Mouse (Mus musculus) retina, adult 2 months (tissue): ENCODE measurements at regions not wholly inside any gene's neighbourhood (a gene's known extent, or its start where the extent isn't known, plus 50 kb on each side); places are given as distances from the start of the nearest gene placed in this dataset.

Experiments used
- DNase-seq: peaks from one replicate; pipeline ENCODE4 v3.0.0-alpha.2; 2012; ENCODE audit warnings: low read depth, low spot score

- no peak for DNase-seq
Observed at GRCm38 (mm10) chr2:128431751-128432150, 159.3 kb upstream of the Spdye4c start.

GRCm38 (mm10) chr2:128432741-128433140 lies 158.3 kb upstream of the Spdye4c start:
- no peak for DNase-seq

- no peak for DNase-seq
Observed at GRCm38 (mm10) chr2:128433553-128434081, 157.4 kb upstream of the Spdye4c start.

GRCm38 (mm10) chr2:128434200-128434977 lies 156.6 kb upstream of the Spdye4c start:
- DNase-seq = no peak

GRCm38 (mm10) chr2:128436378-128436777 lies 154.6 kb upstream of the Spdye4c start:
- no peak for DNase-seq

GRCm38 (mm10) chr2:128437698-128438097 lies 153.3 kb upstream of the Spdye4c start:
- DNase-seq = no peak

- no peak for DNase-seq
Observed at GRCm38 (mm10) chr2:128438161-128438822, 152.7 kb upstream of the Spdye4c start.

GRCm38 (mm10) chr2:128438897-128439296 lies 152.1 kb upstream of the Spdye4c start:
- DNase-seq = no peak

GRCm38 (mm10) chr2:128444599-128445011 lies 146.4 kb upstream of the Spdye4c start:
- DNase-seq = no peak

- DNase-seq = no peak
Observed at GRCm38 (mm10) chr2:128445443-128445842, 145.6 kb upstream of the Spdye4c start.

- DNase-seq = no peak
Observed at GRCm38 (mm10) chr2:128449294-128449693, 141.7 kb upstream of the Spdye4c start.

GRCm38 (mm10) chr2:128450045-128450444 lies 141.0 kb upstream of the Spdye4c start:
- DNase-seq = no peak

- no peak for DNase-seq
Observed at GRCm38 (mm10) chr2:128451554-128452239, 139.3 kb upstream of the Spdye4c start.

- no peak for DNase-seq
Observed at GRCm38 (mm10) chr2:128452582-128452981, 138.4 kb upstream of the Spdye4c start.

GRCm38 (mm10) chr2:128454509-128454908 lies 136.5 kb upstream of the Spdye4c start:
- no peak for DNase-seq

- no peak for DNase-seq
Observed at GRCm38 (mm10) chr2:128457591-128458209, 133.3 kb upstream of the Spdye4c start.

GRCm38 (mm10) chr2:128465214-128465984 lies 125.6 kb upstream of the Spdye4c start:
- DNase-seq = no peak

GRCm38 (mm10) chr2:128467490-128468245 lies 123.3 kb upstream of the Spdye4c start:
- no peak for DNase-seq

GRCm38 (mm10) chr2:128468323-128468722 lies 122.7 kb upstream of the Spdye4c start:
- no peak for DNase-seq

GRCm38 (mm10) chr2:128470351-128470750 lies 120.7 kb upstream of the Spdye4c start:
- DNase-seq = no peak
